Mouse (Mus musculus): ENCODE results near the gene Slc22a4.
A peak's percentile ranks its signal among the peaks of the same experiment; 100 is the strongest.
"Not testable (repeated sequence)": the region's sequence is repeated elsewhere in the genome, so short reads cannot be mapped to it uniquely, and the experiment has no call there.

Gene Slc22a4

GRCm38 (mm10) chr11:54004734-54005133 lies 23.2 kb downstream of the Slc22a4 start:
- DNase-seq (ENCODE audit: low spot score in 2 of 2) = no peak

DNA sequence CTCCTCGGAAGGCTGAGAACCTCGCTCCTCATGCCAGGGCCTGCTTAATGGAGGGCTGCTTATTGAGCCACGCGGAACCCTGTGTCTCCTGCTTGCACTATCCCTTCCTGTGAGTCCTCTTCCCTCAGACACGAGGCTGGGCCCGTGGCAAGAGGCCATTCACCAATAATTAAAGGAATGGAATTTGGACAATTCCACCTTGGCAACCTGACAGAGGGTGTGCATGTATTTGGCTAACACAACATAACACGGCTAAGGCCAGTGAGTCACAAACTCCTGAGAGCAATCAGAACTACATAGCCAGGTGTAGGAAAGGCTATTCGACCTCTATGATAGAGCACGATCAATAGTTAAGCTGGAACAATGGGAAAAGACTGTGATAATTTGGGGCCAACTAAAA lies 23.7 kb downstream of the Slc22a4 start:
- no peak for DNase-seq (ENCODE audit: low spot score in 2 of 2)

- DNase-seq (ENCODE audit: low spot score in 2 of 2) = peak in 1 of 2 experiments; percentile 33
Measured at GRCm38 (mm10) chr11:54002761-54003717, 24.9 kb downstream of the Slc22a4 start.

DNA sequence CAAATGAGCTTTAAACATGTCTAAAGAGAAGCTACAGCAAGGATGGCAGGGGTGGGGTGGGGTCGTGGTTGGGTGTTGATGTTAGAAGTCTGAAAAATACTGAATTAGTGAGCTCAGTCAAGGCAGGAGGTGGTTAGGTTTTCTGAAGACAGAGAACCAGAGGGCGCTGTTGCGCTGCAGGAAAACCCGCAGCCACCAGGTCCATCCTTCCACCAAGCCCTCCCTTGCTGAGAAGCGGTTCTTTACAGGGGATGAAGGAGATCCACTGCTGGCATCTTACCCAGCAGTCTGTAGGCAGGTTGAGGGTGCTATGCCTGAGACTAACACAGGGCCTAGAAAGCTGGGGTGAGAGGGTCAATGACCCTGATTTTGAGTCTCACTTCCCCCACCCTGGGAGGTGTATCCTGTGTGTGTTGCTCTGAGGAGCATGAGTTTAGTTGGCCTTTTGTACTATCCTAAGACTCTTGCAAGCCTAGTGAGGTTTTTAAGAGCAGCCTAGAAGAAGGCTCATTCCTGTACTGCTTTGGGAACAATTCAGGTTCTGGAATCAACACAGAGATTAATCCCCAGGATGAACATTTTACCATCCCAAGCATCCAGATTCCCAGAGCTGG lies 25.6 kb downstream of the Slc22a4 start:
- DNase-seq (ENCODE audit: low spot score in 2 of 2) = peak in 1 of 2 experiments; percentile 21

GRCm38 (mm10) chr11:53997661-53998060 lies 30.2 kb downstream of the Slc22a4 start:
- DNase-seq (ENCODE audit: low spot score in 2 of 2) = no peak

- DNase-seq (ENCODE audit: low spot score in 2 of 2) = no peak
Measured at GRCm38 (mm10) chr11:53992264-53992663, 35.6 kb downstream of the Slc22a4 start.

GRCm38 (mm10) chr11:53989232-53989631 lies 38.7 kb downstream of the Slc22a4 start:
- DNase-seq (ENCODE audit: low spot score in 2 of 2) = no peak

GRCm38 (mm10) chr11:53988081-53988480 lies 39.8 kb downstream of the Slc22a4 start:
- no peak for DNase-seq (ENCODE audit: low spot score in 2 of 2)

- DNase-seq (ENCODE audit: low spot score in 2 of 2) = no peak
Measured at GRCm38 (mm10) chr11:53981396-53981795, 46.5 kb downstream of the Slc22a4 start.

GRCm38 (mm10) chr11:53979788-53980621 lies 47.9 kb downstream of the Slc22a4 start, which contains the start of gene Slc22a21:
Gene Slc22a21, minus strand, starts transcription at chr11:53980332.
- DNase-seq (ENCODE audit: low spot score in 2 of 2) = peak; percentile 78 to 82

GRCm38 (mm10) chr11:53979456-53979787 lies 48.5 kb downstream of the Slc22a4 start:
- not testable (repeated sequence) for DNase-seq (ENCODE audit: low spot score in 2 of 2)

GRCm38 (mm10) chr11:53977672-53978071 lies 50.2 kb downstream of the Slc22a4 start:
- no peak for DNase-seq (ENCODE audit: low spot score in 2 of 2)

DNA sequence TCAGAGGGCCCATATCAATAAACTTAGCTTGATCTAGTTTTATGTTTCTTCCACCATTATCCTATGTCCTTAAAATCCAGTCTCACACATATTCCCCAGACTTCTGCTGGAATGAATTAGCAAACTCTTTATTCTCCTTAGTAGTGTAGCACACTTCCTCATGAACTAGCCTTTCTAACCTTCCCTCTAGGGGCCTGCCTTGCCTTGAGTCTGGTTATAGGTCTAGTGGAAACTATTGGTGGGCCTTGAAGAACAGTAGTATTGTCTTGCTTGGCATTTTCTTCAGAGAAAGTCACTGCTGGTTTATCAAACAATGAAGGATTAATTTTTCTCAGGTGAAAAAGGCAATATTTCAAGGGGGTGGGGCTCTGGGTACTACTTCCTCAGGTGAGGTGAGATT lies 52.3 kb downstream of the Slc22a4 start:
- DNase-seq (ENCODE audit: low spot score in 2 of 2) = no peak

- no peak for DNase-seq (ENCODE audit: low spot score in 2 of 2)
Measured at GRCm38 (mm10) chr11:53958984-53959383, 68.9 kb downstream of the Slc22a4 start.

- peak; percentile 25 to 39 for DNase-seq (ENCODE audit: low spot score in 2 of 2)
Measured at GRCm38 (mm10) chr11:53958176-53958575, 69.7 kb downstream of the Slc22a4 start.

- no peak for DNase-seq (ENCODE audit: low spot score in 2 of 2)
Measured at GRCm38 (mm10) chr11:53956636-53957035, 71.3 kb downstream of the Slc22a4 start.

DNA sequence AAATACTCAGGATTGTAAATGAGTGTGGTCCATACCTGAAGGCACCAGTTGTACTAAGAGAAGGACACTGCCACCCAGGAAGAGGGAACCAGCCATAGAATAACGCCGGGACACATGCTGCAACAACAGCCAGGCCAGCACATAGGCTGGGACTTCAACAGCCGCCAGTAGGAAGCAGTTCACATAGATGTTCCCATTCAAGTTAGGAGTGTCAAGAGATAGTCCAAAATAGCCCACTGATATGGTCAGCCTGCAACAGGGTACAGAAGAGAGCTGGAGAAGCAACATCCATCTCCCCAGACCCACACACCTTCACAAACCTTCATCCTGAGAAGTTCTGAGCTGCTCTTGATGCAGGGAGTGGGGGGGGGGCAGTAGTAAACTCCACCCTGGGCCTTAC lies 73.2 kb downstream of the Slc22a4 start:
- no peak for DNase-seq (ENCODE audit: low spot score in 2 of 2)

GRCm38 (mm10) chr11:53950133-53950532 lies 77.8 kb downstream of the Slc22a4 start:
- DNase-seq (ENCODE audit: low spot score in 2 of 2) = not testable (repeated sequence)

Measured in natural killer cell, adult 2 months (primary cell).